Mouse (Mus musculus): ENCODE results near the gene Slc38a2.

Slc38a2 gene

GRCm38 (mm10) chr15:96660590-96661141 lies 38.9 kb downstream of the Slc38a2 start:
- DNase-seq (ENCODE audit: low spot score): no peak

- no peak for DNase-seq (ENCODE audit: low spot score)
Measured at GRCm38 (mm10) chr15:96658275-96658602, 41.3 kb downstream of the Slc38a2 start.

DNA sequence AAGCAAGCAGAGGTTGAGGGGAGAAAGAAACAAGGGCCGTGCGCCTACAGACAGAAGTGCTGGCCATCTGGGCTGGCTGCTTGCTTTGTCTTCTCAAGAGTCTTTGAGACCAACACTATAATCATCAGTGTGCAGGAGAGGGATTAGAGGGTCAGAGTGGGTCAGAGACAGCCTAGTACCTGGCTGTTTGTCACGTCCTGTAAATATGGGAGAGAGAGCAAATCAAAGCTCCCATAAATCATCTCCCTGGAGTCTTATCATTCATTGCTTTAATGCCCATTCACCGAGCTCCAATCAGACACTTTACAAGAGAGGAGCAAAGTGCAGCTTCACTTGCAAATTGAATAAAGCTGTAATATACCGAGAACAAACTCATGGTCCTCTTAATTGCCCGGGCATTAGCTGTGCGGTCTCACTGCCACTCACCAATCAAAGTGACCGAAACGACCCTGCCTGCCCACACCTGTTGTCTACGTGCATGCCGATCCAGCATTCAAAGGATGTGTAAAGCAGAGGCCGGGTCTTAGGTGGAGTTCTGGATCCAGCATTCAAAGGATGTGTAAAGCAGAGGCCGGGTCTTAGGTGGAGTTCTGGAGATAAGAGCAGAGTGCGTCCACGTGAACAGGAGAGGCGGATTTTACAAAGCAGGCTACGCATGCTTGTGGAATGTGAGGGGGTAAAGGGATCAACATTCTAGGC lies 41.8 kb downstream of the Slc38a2 start:
- DNase-seq (ENCODE audit: low spot score): no peak

DNA sequence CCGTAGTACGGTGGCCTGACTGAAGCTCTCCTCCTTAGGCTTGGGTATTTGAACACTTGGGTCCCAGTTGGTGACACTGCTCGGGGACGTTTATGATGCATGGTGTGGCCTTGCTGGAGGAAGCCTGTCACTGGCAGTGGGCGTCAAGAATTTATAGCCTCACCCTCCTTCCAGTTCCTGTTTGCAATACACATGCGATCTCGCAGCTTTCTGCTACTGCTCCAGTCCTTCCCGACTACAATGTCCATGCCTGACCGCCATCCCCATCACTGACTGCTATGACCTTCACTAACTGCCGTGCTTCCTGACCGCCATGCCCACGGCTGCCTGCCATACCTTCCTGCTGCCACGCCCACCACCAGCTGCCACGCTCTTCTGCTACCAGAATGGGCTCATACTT lies 44.0 kb downstream of the Slc38a2 start:
- no peak for DNase-seq (ENCODE audit: low spot score)

DNA sequence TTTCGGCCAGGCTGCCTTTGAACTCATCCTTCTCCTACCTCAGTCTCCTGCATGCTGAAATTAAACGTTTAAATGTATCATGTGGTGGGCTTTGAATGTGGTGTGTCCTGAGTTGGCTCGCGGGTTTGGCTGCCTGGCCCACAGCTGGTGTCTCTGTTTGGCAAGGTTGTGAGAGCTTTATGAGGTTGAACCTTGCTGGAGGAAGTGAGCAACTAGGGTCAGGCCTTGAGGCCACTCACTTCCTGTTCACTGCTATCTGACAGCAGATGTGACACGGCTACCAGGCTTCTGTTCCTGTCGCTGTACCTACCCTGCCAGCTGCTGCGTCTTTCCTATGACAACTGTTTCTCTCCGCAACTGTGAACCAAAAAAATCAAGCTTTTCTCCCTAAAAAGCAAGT lies 44.8 kb downstream of the Slc38a2 start:
- no peak for DNase-seq (ENCODE audit: low spot score)

DNA sequence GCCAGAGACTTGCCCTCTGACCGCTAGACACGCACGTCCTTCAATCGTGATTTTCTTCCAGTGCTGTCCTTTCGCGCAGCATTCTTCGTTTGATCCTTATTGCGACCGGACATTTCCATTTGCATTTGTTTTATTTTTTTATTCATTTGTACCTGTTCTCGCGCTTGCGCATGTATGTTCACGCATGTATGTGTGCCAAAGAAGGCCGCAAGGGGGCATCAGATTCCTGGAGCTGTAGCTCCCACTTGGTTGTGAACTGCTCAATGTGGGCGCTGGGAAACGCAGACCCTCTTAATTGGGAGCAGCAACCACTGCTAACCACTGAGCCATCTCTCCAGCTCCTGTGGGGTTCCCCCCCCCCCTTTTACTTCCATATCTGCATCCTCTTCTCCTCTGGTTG lies 46.5 kb downstream of the Slc38a2 start:
- DNase-seq (ENCODE audit: low spot score): no peak

DNA sequence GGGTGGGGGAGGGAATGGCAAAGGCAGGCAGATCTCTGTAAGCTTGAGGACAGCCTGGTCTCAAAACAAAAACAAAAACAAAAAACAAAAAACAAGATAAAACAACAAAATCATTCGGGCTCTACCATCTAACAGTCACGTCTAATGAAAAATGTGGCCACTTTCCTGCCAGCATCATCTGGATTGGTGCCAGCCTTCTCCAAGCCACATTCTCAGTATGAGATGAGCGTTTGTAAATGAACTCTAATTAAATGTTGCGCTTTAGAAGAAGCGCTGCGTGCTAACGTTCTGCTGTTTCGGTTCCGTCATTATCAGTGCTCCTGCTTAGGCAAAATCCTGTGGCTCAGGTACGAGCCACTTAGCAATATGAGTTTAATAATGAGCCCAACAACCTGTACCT lies 47.0 kb downstream of the Slc38a2 start:
- no peak for DNase-seq (ENCODE audit: low spot score)

- DNase-seq (ENCODE audit: low spot score): no peak
Measured at GRCm38 (mm10) chr15:96647376-96647775, 52.2 kb downstream of the Slc38a2 start.

DNA sequence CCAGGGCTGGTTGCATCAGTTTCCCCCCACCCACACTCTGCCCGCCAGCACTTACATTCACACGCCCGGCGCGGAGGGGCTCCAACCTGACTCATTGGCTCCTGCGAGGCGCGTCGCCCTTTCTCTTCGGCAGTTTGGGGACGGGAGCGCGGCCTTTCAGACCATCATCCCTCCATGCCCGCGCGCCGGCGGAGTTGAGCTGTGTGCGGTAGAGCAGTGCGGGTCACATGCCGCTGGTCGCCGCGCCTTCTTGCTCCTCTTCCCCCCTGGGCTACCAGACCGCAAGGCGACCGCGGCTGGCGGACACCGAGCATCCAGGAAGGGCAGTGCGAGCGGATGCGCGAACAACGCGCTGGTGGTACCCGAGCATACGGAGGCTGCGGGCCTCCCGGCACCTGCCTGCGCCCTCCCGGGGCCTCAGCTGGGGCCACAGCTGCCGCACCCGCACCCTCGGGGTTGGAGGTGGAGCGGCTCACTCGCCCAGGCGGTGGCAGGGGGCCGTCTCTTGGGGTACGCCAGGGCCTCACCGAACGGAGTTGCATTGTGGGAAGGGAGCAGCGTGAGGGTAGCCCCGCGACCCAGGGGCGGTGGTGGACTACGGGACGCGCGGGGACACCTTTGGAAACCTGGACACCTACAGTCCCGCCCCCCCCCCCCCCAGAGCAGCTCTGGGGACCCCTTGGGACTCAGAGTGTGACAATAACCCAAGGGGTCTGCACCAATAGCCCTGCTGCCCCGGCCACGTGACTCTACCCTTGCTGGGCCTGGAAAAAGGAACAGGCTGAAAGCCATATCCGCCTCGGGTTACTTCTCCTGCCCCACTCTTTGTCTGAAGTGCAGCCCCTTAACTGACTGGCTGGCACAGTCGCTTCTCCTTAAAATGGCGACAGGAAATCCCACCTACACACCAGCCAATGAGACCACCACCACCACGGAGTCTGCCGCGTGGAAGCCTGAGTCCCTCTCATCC lies 56.8 kb downstream of the Slc38a2 start, which contains the start of gene Slc38a1:
TSS of gene Slc38a1 (minus strand) at position 478 of the 970 bp plus-strand sequence.
- DNase-seq (ENCODE audit: low spot score): peak; percentile 20

GRCm38 (mm10) chr15:96641821-96642435 lies 57.6 kb downstream of the Slc38a2 start:
- DNase-seq (ENCODE audit: low spot score): no peak

DNA sequence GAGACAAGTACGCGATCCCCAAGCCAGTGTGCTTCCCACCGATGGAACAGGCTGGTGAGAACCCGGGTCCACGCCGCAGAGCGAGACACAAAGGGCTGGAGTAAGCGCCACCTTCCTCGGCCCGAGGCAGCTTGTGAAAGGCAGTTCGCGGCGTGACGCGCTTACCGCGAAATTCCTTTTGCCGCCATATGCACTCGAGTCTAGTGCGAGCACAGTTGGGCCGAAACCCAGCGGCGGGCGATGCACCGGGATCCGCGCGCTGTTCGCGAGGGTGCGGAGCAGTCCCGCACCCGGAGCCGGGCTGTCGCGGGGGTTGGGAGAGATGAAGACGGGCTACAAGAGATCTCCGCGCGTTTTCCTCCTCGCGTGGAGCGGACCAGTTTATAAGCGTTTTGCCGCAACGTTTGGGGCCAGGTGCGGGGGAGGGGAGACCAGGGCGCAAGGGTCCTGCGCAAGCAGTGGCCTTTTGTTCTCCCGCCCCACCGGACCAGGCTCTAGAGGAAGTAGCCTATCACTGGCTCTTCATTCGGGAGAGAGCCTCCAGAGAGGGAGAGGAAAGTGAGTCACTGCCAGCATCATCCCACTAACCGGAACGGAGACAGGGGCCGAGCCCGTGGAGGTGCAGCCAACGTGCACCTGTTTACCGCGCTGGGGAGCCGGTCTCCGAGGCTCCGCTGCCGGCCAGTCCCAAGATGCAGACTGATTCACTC lies 58.3 kb downstream of the Slc38a2 start:
- DNase-seq (ENCODE audit: low spot score): peak; percentile 36

GRCm38 (mm10) chr15:96640291-96640985 lies 59.1 kb downstream of the Slc38a2 start:
- DNase-seq (ENCODE audit: low spot score): no peak

DNA sequence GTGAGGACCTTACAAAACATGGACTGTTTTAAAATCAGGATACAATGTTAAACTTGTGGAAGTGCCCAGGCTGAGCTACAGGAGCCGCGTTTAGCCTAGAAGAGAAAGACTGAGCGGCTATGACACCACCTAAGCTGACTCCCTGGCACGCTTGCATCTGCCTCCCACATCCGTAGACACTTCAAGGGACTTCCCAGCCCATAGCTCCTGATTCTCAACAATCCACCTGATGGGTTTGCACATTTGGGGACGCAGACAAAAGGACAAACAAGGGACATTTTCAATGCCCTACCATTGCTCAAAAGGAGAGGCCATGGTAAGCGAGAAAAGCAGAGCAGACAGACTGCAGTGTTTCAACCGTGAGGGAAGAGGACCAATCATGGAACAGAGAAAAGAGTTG lies 59.9 kb downstream of the Slc38a2 start:
- no peak for DNase-seq (ENCODE audit: low spot score)

DNA sequence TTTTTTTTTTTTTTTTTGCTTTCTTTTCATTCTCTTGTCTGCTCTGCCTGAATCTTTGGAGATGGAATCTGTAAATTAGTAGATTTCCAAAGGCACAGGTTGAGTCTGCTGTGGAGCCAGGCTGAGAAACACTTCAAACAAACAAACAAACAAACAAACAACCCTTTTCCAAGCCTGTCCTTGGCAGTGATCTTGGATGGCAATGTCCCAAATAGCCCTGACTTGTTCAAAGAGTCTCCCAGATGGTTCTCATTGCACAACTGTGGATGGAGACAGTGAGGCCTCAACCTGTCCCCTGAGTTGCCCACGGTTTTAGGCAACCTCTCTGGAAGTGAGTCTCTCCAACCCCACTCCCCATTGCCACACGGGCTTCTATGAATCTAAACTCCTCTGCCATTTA lies 60.9 kb downstream of the Slc38a2 start:
- DNase-seq (ENCODE audit: low spot score): no peak

DNA sequence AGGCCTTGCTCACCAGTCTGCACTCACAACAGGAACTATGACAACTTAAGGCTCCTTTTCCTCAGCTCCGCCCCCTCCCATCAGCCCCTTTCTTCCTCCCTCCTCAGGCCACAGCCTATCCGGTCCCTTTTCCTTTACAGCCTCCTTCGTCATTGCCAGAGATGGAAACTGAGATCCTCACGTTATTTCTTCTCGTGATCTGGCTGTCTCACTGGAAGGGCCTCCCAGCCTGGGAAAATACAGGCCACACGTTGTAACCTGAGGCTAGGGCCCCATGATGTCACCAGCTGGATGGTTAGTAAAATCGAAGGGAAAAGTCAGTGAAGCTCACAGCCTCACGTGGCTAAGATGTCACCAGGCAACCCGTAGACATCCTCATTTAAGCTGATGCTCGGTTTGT lies 61.4 kb downstream of the Slc38a2 start:
- DNase-seq (ENCODE audit: low spot score): no peak
